Mouse (Mus musculus) right cerebral cortex, adult 2 months (tissue): Measurements from ENCODE around the gene Ager.
A peak's percentile ranks its signal among the peaks of the same experiment; 100 is the strongest.

ENCODE experiments used
- DNase-seq, 2 experiments: peaks; one replicate each; pipeline ENCODE4 v3.0.0; 2021 to 2022; ENCODE audit warnings: low spot score in 2 of 2

Gene Ager

GRCm38 (mm10) chr17:34585877-34586771 lies 11.5 kb upstream of the Ager start:
- no peak for DNase-seq

- peak; percentile 89 to 92 for DNase-seq
Observed at GRCm38 (mm10) chr17:34586796-34587422, 10.8 kb upstream of the Ager start.

GRCm38 (mm10) chr17:34587423-34587811 lies 10.2 kb upstream of the Ager start:
- DNase-seq = peak; percentile 94 to 99

- no peak for DNase-seq
Observed at GRCm38 (mm10) chr17:34587814-34588213, 9.8 kb upstream of the Ager start.

GRCm38 (mm10) chr17:34588767-34589166 lies 8.9 kb upstream of the Ager start:
- DNase-seq = no peak

- no peak for DNase-seq
Observed at GRCm38 (mm10) chr17:34589206-34589605, 8.5 kb upstream of the Ager start.

GRCm38 (mm10) chr17:34589681-34590101 lies 8.0 kb upstream of the Ager start, which contains the start of gene Gpsm3:
Gpsm3 (plus strand) TSS chr17:34589806.
- DNase-seq = no peak

- no peak for DNase-seq
Observed at GRCm38 (mm10) chr17:34590154-34590987, 7.3 kb upstream of the Ager start.

GRCm38 (mm10) chr17:34591029-34591993 lies 6.4 kb upstream of the Ager start, which contains the start of gene Pbx2:
Pbx2 (plus strand) TSS chr17:34591266.
- DNase-seq = no peak

GRCm38 (mm10) chr17:34591994-34592375 lies 5.7 kb upstream of the Ager start:
- DNase-seq = peak; percentile 73

- DNase-seq = no peak
Observed at GRCm38 (mm10) chr17:34592581-34593549, 4.8 kb upstream of the Ager start.

- no peak for DNase-seq
Observed at GRCm38 (mm10) chr17:34593752-34594525, 3.7 kb upstream of the Ager start.

- no peak for DNase-seq
Observed at GRCm38 (mm10) chr17:34596098-34596497, 1.6 kb upstream of the Ager start.

- DNase-seq = no peak
Observed at GRCm38 (mm10) chr17:34599891-34600290, 2.2 kb downstream of the Ager start.

GRCm38 (mm10) chr17:34601796-34602195 lies 4.1 kb downstream of the Ager start:
- DNase-seq = no peak

GRCm38 (mm10) chr17:34603375-34604060 lies 5.9 kb downstream of the Ager start, which contains the start of gene Rnf5:
Rnf5 (minus strand) TSS chr17:34603690.
- peak; percentile 99 to 100 for DNase-seq

GRCm38 (mm10) chr17:34604061-34604508 lies 6.4 kb downstream of the Ager start, which contains the start of gene Agpat1:
Agpat1 (plus strand) TSS chr17:34604262.
- DNase-seq = peak; percentile 95 to 97
